Comparison of ENCODE assay signal across 8 mouse cellular contexts in genomic region chr1:106173621-106174156, GRCm38 (mm10). TPM values are rescaled to one million over a fixed set of nuclear protein-coding genes. Genes with fewer than 3 reads are reported as not detected.
DNase-seq lines count a peak whose midpoint lies in the region; ATAC-seq and TF ChIP-seq lines count a peak whose summit lies in the region.

No protein-coding gene starts in this region.

- no peak for ATAC-seq in neural tube, embryonic 11.5 days (ENCODE audit: insufficient read depth, low FRiP score, low TSS enrichment)
- no peak for ATAC-seq in forebrain, embryonic 12.5 days (ENCODE audit: low FRiP score)
- no peak for ATAC-seq in limb, embryonic 14.5 days (ENCODE audit: low FRiP score, low read depth)
- ATAC-seq in stomach, embryonic 16.5 days (ENCODE audit: insufficient read depth, low FRiP score): no peak

- no peaks in the 10 kb centered on the region for H3K36me3 ChIP-seq in neural tube, embryonic 11.5 days (ENCODE audit: control insufficient read depth, insufficient read depth, low read length)
- no peaks in the 10 kb centered on the region for H3K36me3 ChIP-seq in forebrain, embryonic 12.5 days (replicated peaks)
- H3K36me3 ChIP-seq in limb, embryonic 14.5 days (ENCODE audit: control insufficient read depth, insufficient read depth, low read length): no peaks in the 10 kb centered on the region
- H3K36me3 ChIP-seq in stomach, embryonic 16.5 days (ENCODE audit: control insufficient read depth, insufficient read depth, low read length): no peaks in the 10 kb centered on the region

- H3K27ac ChIP-seq in neural tube, embryonic 11.5 days (ENCODE audit: low read depth, low read length): no peak overlapping the region
- H3K27ac ChIP-seq in forebrain, embryonic 12.5 days: no peak overlapping the region
- H3K27ac ChIP-seq in limb, embryonic 14.5 days (replicated peaks; ENCODE audit: low read depth, low read length): no peak overlapping the region
- no peak overlapping the region for H3K27ac ChIP-seq in stomach, embryonic 16.5 days (ENCODE audit: low read length)

- peak overlapping the region; percentile 83 for H3K4me2 ChIP-seq in neural tube, embryonic 11.5 days (ENCODE audit: low read depth)
- H3K4me2 ChIP-seq in forebrain, embryonic 12.5 days: peak overlapping the region; percentile 83
- H3K4me2 ChIP-seq in limb, embryonic 14.5 days (replicated peaks; ENCODE audit: low read depth, low read length, severe bottlenecking): peak overlapping the region; percentile 72
- peak overlapping the region; percentile 72 for H3K4me2 ChIP-seq in stomach, embryonic 16.5 days (ENCODE audit: low read depth, low read length)

- no peak for TF ChIP-seq POLR2A in limb, embryonic 14.5 days (IDR thresholded peaks at IDR 0.05; ENCODE audit: borderline replicate concordance, extremely low read depth, insufficient read depth, insufficient read length)

- peak overlapping the region; percentile 89 for H3K4me3 ChIP-seq in neural tube, embryonic 11.5 days (ENCODE audit: low read depth, low read length)
- peak overlapping the region; percentile 97 for H3K4me3 ChIP-seq in forebrain, embryonic 12.5 days (replicated peaks)
- peak overlapping the region; percentile 80 for H3K4me3 ChIP-seq in limb, embryonic 14.5 days (replicated peaks; ENCODE audit: low read length)
- peak overlapping the region; percentile 83 for H3K4me3 ChIP-seq in stomach, embryonic 16.5 days (replicated peaks; ENCODE audit: low read length)

- WGBS in neural tube, embryonic 11.5 days: 42% methylated on average over 9 of the region's 9 CpGs
- 20% methylated on average over 9 of the region's 9 CpGs for WGBS in forebrain, embryonic 12.5 days
- 44% methylated on average over 9 of the region's 9 CpGs for WGBS in limb, embryonic 14.5 days
- WGBS in stomach, embryonic 16.5 days: 58% methylated on average over 9 of the region's 9 CpGs

- H3K27me3 ChIP-seq in neural tube, embryonic 11.5 days (ENCODE audit: control insufficient read depth, insufficient read depth, low read length): no peaks in the 10 kb centered on the region
- no peaks in the 10 kb centered on the region for H3K27me3 ChIP-seq in forebrain, embryonic 12.5 days
- H3K27me3 ChIP-seq in limb, embryonic 14.5 days (ENCODE audit: control insufficient read depth, insufficient read depth, low read length): no peaks in the 10 kb centered on the region
- H3K27me3 ChIP-seq in stomach, embryonic 16.5 days (ENCODE audit: control insufficient read depth, insufficient read depth, low read length): no peaks in the 10 kb centered on the region

- DNase-seq in neural tube, embryonic 11.5 days (ENCODE audit: low spot score): no peak
- DNase-seq in neural tube, embryonic 10.5 days (ENCODE audit: extremely low spot score, low spot score): no peak
- no peak for DNase-seq in limb, embryonic 14.5 days (ENCODE audit: low spot score)
- DNase-seq in right cerebral cortex, postnatal 36 days (ENCODE audit: low spot score in 2 of 2): no peak
- no peak for DNase-seq in ovary, adult 18-20 months (ENCODE audit: low spot score)
- DNase-seq in c-Kit-positive CD71-positive TER-119-positive erythroid progenitor cells, embryonic 14.5 days (ENCODE audit: low spot score): no peak

- H3K4me1 ChIP-seq in neural tube, embryonic 11.5 days (ENCODE audit: control insufficient read depth, insufficient read depth, low read length): peaks cover 18% of the 10 kb centered on the region
- H3K4me1 ChIP-seq in forebrain, embryonic 12.5 days: peaks cover 46% of the 10 kb centered on the region
- peaks cover 32% of the 10 kb centered on the region for H3K4me1 ChIP-seq in limb, embryonic 14.5 days (ENCODE audit: control insufficient read depth, insufficient read depth, low read length)
- peaks cover 13% of the 10 kb centered on the region for H3K4me1 ChIP-seq in stomach, embryonic 16.5 days (ENCODE audit: control insufficient read depth, insufficient read depth, low read length)

- H3K9me3 ChIP-seq in neural tube, embryonic 11.5 days (ENCODE audit: control insufficient read depth, low read length): no peaks in the 10 kb centered on the region
- H3K9me3 ChIP-seq in forebrain, embryonic 12.5 days: no peaks in the 10 kb centered on the region
- no peaks in the 10 kb centered on the region for H3K9me3 ChIP-seq in limb, embryonic 14.5 days (ENCODE audit: control insufficient read depth, low read length)
- H3K9me3 ChIP-seq in stomach, embryonic 16.5 days (replicated peaks; ENCODE audit: control insufficient read depth, low read length): no peaks in the 10 kb centered on the region

- H3K9ac ChIP-seq in neural tube, embryonic 11.5 days (ENCODE audit: low read length): peak overlapping the region; percentile 94
- H3K9ac ChIP-seq in forebrain, embryonic 12.5 days: peak overlapping the region; percentile 95
- peak overlapping the region; percentile 84 for H3K9ac ChIP-seq in limb, embryonic 14.5 days (ENCODE audit: low read depth, low read length, severe bottlenecking)
- peak overlapping the region; percentile 93 for H3K9ac ChIP-seq in stomach, embryonic 16.5 days (ENCODE audit: low read length)

RNA-seq across cellular contexts. Expression of gene Phlpp1, which starts 2.1 kb away (rescaled TPM):
- polyA plus RNA-seq in neural tube, embryonic 11.5 days (2014; fragmentation: Nextera tagmentation; extraction: Ambion mirVana): 6.5 and 6.6 TPM in 2 replicates
- polyA plus RNA-seq in forebrain, embryonic 12.5 days (2016; fragmentation: Nextera tagmentation; extraction: Ambion mirVana): 9.4 and 10.3 TPM in 2 replicates
- 9.3 and 10.8 TPM in 2 replicates for polyA plus RNA-seq in limb, embryonic 14.5 days (2012; rRNA removed)
- polyA plus RNA-seq in limb, embryonic 14.5 days (2014; fragmentation: Nextera tagmentation; extraction: Ambion mirVana): 3.9 and 5.5 TPM in 2 replicates
- polyA plus RNA-seq in stomach, embryonic 16.5 days (2015; fragmentation: Nextera tagmentation; extraction: Ambion mirVana): 2.2 and 2.4 TPM in 2 replicates
